Comparison of ENCODE assay signal across 8 mouse cellular contexts in the genomic region with DNA sequence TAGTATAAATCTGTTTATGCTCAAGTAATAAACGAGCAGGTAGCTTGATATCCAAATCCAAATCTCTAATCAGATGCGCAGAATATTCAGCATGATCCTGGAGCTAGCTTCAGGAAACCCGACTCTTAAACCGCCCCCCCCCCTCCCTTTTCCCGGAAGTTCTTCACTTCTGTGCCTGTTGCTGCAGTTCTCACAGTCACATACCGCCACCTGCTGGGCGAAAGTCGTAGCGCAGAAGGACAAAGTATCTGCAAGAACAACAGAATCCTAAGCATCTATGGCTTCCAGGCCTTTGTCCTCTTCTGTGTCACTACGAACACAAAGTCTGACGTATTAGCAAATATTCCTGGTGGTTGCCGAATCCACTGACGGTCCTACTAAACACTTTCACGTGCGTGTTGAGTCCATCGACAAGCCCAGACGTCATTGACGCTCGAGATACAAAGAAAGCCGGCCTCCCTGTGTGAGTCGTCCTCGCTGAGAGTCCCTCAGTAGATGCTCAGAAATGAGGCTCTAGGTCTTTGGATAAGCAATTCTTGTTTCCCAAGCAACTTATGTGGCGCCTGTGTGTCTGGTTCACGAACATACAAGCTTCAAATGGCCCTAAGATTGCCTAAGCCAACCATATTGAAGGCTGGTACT. TPM values are rescaled to one million over a fixed set of nuclear protein-coding genes. Genes with fewer than 3 reads are reported as not detected.
DNase-seq lines count a peak whose midpoint lies in the region; ATAC-seq and TF ChIP-seq lines count a peak whose summit lies in the region.

No protein-coding gene starts in this region.

- WGBS in liver, embryonic 12.5 days (ENCODE audit: insufficient replicate concordance) = 39% methylated on average over 24 of the region's 24 CpGs
- 39% methylated on average over 24 of the region's 24 CpGs for WGBS in kidney, adult 2 months
- 45% methylated on average over 24 of the region's 24 CpGs for WGBS in limb, embryonic 12.5 days

- H3K9ac ChIP-seq in liver, embryonic 12.5 days = no peak overlapping the region
- H3K9ac ChIP-seq in limb, embryonic 12.5 days (replicated peaks) = no peak overlapping the region

- no peak overlapping the region for H3K4me2 ChIP-seq in liver, embryonic 12.5 days
- H3K4me2 ChIP-seq in limb, embryonic 12.5 days = peak overlapping the region; percentile 25; the same call in 1 of the 2 replicates

- no peaks in the 10 kb centered on the region for H3K9me3 ChIP-seq in liver, embryonic 12.5 days (replicated peaks)
- H3K9me3 ChIP-seq in limb, embryonic 12.5 days = no peaks in the 10 kb centered on the region

- TF ChIP-seq POLR2A in kidney, adult 2 months (IDR thresholded peaks at IDR 0.05; ENCODE audit: low read depth, low read length) = no peak

- no peaks in the 10 kb centered on the region for H3K27me3 ChIP-seq in liver, embryonic 12.5 days (replicated peaks)
- H3K27me3 ChIP-seq in kidney, adult 2 months (replicated peaks; ENCODE audit: control insufficient read depth, insufficient read depth, low read length) = no peaks in the 10 kb centered on the region
- H3K27me3 ChIP-seq in limb, embryonic 12.5 days = no peaks in the 10 kb centered on the region
- no peaks in the 10 kb centered on the region for H3K27me3 ChIP-seq in splenic B cell, adult 2 months (ENCODE audit: control insufficient read depth, insufficient read depth, low read length, poor library complexity, severe bottlenecking)

- intact Hi-C loops in gastrocnemius, postnatal 14 days (cut with DNase I; ENCODE audit: low total_unique reads) = loop anchor here (10.0 kb wide), 2 partner anchors 240 to 440 kb away; no protein-coding TSS in a partner anchor

- H3K27ac ChIP-seq in liver, embryonic 12.5 days = no peak overlapping the region
- no peak overlapping the region for H3K27ac ChIP-seq in kidney, adult 2 months (ENCODE audit: insufficient read depth, low read depth, low read length)
- no peak overlapping the region for H3K27ac ChIP-seq in limb, embryonic 12.5 days

- H3K36me3 ChIP-seq in liver, embryonic 12.5 days = no peaks in the 10 kb centered on the region
- no peaks in the 10 kb centered on the region for H3K36me3 ChIP-seq in kidney, adult 2 months (ENCODE audit: control insufficient read depth, insufficient read depth, low read length)
- H3K36me3 ChIP-seq in limb, embryonic 12.5 days = no peaks in the 10 kb centered on the region
- H3K36me3 ChIP-seq in splenic B cell, adult 2 months (ENCODE audit: control insufficient read depth, insufficient read depth, low read length, poor library complexity, severe bottlenecking) = no peaks in the 10 kb centered on the region

- no peak for ATAC-seq in liver, embryonic 12.5 days
- no peak for ATAC-seq in limb, embryonic 12.5 days (ENCODE audit: insufficient number of reproducible peaks, insufficient read depth, low FRiP score, low TSS enrichment, low read depth)

- H3K4me1 ChIP-seq in liver, embryonic 12.5 days = peaks cover 9% of the 10 kb centered on the region; the same call in 1 of the 2 replicates
- H3K4me1 ChIP-seq in kidney, adult 2 months (ENCODE audit: control insufficient read depth, insufficient read depth, low read length) = 0 out of 2 replicates have a peak, but pooled peaks cover 4% of the 10 kb centered on the region
- peaks cover 7% of the 10 kb centered on the region for H3K4me1 ChIP-seq in limb, embryonic 12.5 days (replicated peaks)

- no peak overlapping the region for H3K4me3 ChIP-seq in liver, embryonic 12.5 days
- no peak overlapping the region for H3K4me3 ChIP-seq in kidney, adult 2 months (ENCODE audit: insufficient read depth, low read depth, low read length)
- H3K4me3 ChIP-seq in limb, embryonic 12.5 days (replicated peaks) = no peak overlapping the region

- DNase-seq in liver = peak; percentile 80
- DNase-seq in embryo, embryonic 10 days (ENCODE audit: low spot score) = peak; percentile 95
- peak; percentile 81 for DNase-seq in gastrocnemius, postnatal 14 days
- DNase-seq in kidney, adult 2 months = peak; percentile 85
- DNase-seq in natural killer cell, adult 2 months (ENCODE audit: low spot score in 2 of 2) = peak; percentile 64 to 80
- DNase-seq in splenic B cell, adult 2 months (ENCODE audit: low read depth, low spot score) = peak; percentile 89

- TF ChIP-seq CTCF in kidney, adult 2 months (conservative IDR thresholded peaks at IDR 0.05; ENCODE audit: insufficient read depth, insufficient read length, low read depth, low read length) = peak; percentile 91

RNA-seq across cellular contexts. Expression of gene Ccn2, which starts 29.9 kb away (rescaled TPM):
- 1.4 and 2.3 TPM in 2 replicates for polyA plus RNA-seq in liver, embryonic 12.5 days (2016; fragmentation: Nextera tagmentation; extraction: Ambion mirVana)
- 10 to 100 TPM; 20.2 to 57.0 TPM for total RNA-seq in gastrocnemius, postnatal 14 days (2021)
- polyA plus RNA-seq in kidney, adult 2 months (2012; rRNA removed) = 115 and 153 TPM in 2 replicates
- 7.5 and 11.0 TPM in 2 replicates for polyA plus RNA-seq in limb, embryonic 12.5 days (2016; fragmentation: Nextera tagmentation; extraction: Ambion mirVana)
